Mouse (Mus musculus) left cerebral cortex, adult 9 months (tissue): ENCODE measurements around the gene Apol8.
"Not testable (repeated sequence)": the region's sequence is repeated elsewhere in the genome, so short reads cannot be mapped to it uniquely, and the experiment has no call there.

Source experiments
- DNase-seq, 2 experiments: peaks; one replicate each; pipeline ENCODE4 v3.0.0; 2022; ENCODE audit warnings: low spot score in 2 of 2

Gene Apol8

DNA sequence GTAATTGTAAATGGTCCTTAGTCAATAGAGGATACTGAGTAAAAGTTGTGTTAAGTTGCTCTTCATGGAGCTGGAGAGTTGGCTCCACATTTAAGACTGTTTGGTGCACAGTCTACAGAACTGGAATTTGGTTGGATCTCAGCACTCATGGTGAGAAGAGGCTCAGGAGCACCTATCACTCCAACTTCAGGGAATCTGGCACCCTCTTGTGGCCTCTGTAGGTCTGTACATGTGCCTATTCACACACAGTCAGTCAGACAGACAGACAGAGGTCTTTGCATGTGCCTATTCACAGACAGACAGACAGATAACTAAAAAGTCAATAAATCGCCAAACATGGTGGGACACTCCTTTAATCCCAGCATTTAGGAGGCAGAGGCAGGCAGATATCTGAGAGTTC lies 6.3 kb downstream of the Apol8 start:
- no peak for DNase-seq

DNA sequence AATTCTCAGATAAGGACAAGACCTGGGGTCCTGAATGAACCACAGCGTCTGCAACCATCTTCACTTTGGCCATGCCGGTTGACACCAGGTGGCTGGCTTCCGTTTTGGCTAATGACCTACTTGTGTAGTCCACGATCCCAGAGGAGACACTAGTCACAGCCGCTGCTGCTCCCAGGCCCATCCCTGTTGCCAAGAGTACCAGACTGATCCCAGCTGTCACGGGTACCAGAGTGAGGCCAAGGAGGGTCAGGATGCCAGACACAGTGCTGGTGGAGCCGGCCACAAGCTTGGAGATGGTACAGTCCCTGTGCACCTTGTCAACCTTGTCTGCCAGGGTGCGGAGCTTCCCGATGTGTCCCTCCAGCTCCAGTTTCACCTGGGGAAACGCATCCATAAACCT lies 7.1 kb downstream of the Apol8 start:
- no peak for DNase-seq

DNA sequence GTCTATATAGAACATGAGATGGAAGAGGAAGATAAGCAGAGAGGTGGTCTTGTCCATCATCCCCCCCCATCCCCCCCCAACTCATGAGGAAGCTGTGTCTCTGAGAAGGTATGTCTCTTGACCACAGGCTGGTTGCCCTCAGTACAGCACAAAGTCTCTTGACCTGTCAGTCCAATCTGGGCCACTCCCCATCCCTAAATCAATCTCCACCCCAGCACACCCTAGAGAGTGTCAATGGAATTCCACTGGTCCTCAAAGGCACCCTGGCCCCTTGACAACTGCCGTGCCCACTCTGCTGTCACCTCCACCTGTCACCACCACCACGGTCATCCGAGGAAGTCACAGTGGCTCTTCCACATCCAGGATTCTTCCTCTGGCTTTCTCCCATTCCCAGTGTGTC lies 8.4 kb downstream of the Apol8 start:
- DNase-seq, result no peak

DNA sequence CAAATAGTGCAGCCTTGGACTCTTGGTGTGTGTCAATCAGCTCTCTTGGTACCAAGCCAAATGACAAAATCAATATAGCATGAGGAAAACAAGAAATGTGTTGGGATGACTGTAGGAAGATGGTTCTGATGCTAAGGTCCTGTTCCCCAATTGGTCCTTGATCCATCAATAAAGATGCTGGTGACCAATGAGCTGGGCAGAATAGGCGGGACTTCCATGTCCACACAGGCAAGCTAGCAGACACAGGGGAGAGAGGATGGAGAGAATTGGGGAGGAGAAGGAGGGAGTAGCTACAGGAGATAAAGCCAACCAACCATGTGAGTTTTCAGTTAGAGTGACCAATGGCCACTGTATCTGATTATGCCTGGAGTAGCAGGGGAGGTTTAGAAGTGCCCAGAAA lies 10.5 kb downstream of the Apol8 start:
- no peak for DNase-seq

DNA sequence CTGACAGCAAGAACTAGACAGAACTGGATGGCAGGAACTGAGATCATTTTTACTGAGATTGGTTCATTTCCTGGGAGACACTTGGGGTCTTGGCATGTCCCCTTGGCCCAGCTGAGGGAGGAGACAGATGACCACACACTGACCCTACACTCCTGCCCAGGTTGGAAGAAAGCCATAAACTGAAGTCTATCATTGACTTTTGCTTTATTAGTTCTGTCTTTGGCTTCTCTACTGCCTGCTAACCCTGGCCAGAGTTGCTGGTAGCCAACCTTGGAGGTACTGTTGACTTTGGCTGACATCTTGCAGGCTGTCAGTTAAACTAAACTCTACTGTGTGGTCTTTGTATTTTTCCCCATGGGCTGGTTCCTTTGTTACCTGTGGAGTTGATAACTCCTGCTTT lies 11.7 kb downstream of the Apol8 start:
- no peak for DNase-seq

DNA sequence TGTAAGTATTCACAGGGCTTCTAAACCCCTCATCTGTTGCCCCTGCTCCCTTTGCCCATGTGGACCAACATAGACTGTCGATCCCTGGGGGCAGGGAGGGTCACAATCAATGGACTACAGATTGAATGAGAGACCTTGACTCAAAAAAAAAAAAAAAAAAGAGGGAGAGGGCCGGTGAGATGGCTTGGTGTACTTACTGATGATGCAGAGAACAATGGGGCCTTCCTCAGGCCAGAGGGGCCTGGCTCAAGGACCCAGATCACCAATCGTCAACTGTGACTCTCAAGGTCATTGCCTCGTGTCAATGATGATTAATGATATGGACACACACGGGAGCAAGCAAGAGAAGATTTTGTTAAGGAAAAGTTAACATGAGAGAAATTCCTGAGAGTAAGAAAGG lies 12.2 kb downstream of the Apol8 start:
- no peak for DNase-seq

DNA sequence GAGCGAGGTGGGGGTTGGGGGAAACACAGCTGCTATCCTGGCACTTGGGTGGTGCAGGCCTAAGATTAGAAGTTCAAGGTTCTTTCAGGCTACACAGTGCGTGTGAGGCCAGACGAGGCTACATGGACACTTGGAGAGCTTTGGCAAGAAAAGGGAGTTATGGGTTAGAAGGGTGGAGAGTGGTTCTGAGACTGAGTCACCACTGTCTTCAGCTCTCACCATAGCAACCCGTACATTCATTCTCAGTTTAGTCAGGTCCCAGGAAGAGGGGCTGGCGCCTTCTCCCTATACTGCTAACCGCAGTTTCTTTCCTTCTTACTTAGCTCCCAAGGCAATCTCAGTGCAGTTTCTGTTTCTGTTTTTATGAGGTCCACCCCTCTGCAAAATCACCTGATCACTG lies 15.2 kb downstream of the Apol8 start:
- not testable (repeated sequence) for DNase-seq

- DNase-seq, result no peak
Measured at GRCm38 (mm10) chr15:77740511-77741297, 16.1 kb downstream of the Apol8 start.

- not testable (repeated sequence) for DNase-seq
Measured at GRCm38 (mm10) chr15:77733903-77734302, 22.9 kb downstream of the Apol8 start.

DNA sequence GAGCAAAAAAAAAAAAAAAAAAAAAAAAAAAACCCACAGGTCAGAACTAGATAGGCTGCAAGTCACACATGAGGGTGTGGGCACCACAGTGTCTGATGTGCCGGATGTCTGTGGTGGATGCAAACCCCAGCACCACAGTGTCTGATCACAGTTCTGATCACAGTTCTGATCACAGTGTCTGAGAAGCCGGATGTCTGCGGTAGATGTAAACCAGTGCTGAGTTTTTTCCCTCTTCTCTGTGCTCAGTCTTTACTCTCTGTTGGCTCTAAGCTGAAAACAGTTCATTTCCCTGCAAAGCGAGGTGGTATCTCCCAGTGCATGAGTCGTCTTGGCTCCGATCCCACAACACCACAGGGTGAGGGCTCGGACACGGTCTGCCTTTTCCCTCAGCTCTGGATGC lies 23.4 kb downstream of the Apol8 start:
- not testable (repeated sequence) for DNase-seq

- not testable (repeated sequence) for DNase-seq
Measured at GRCm38 (mm10) chr15:77732851-77733250, 24.0 kb downstream of the Apol8 start.

DNA sequence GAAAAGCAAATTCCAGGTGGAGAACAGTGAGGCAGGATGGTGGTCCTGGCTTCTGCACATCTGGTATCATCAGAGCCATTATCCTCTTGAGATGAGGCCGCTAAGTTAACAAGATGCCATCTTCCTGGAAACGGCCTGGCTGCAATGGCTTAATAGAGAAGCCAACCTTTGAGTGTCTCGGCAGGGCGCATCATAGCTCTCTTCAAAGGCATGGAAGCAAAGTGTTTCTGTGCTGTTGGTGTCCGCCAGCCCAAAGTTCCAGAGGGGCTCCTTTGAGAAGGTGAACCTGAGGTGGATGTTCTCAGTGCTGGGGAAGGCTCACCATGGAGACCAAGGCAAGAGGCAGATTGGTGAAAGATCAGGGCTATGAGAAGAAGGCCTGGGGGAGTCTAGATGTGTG lies 25.2 kb downstream of the Apol8 start:
- no peak for DNase-seq

GRCm38 (mm10) chr15:77728739-77729138 lies 28.1 kb downstream of the Apol8 start, which contains the start of gene Apol9b:
Apol9b (plus strand) TSS chr15:77729039.
- not testable (repeated sequence) for DNase-seq

DNA sequence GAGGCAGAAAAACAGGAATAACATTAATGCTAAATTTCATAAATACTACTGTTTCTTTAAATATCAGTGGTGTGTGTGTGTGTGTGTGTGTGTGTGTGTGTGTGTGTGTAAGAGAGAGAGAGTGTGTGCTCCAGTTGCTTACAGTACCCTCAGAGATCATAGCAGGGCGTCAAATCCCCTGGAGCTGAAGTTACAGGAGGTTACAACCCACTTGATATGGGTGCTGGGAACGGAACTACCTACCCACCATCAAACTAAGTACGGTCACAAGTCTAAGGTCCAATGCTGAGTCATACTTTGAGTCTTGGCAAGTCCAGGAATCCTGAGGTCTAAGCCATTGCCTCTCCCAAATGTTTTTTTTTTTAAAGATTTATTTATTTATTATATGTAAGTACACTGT lies 29.1 kb downstream of the Apol8 start:
- not testable (repeated sequence) for DNase-seq

DNA sequence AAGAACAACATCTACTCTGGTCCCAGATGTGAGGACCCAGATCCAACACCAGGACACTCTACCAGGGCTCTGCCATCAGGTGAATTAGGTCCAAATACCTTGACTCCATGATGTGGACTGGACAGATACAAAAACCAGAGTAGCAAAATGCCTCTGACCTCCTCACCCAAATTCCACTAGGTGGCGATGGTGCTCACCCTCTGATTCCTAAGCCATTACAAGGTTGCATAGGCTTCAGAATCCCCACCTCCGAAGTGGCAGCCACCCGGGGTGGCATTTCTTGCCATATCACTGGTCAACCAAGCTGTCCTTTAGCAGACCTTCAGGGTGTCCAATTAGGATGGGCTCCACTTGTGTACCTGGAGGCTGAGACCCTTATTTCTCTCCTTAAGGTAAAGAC lies 29.7 kb downstream of the Apol8 start:
- not testable (repeated sequence) for DNase-seq

GRCm38 (mm10) chr15:77725393-77726020 lies 31.3 kb downstream of the Apol8 start:
- DNase-seq, result not testable (repeated sequence)

GRCm38 (mm10) chr15:77724208-77724911 lies 32.4 kb downstream of the Apol8 start:
- not testable (repeated sequence) for DNase-seq

- not testable (repeated sequence) for DNase-seq
Measured at GRCm38 (mm10) chr15:77721509-77721908, 35.3 kb downstream of the Apol8 start.

DNA sequence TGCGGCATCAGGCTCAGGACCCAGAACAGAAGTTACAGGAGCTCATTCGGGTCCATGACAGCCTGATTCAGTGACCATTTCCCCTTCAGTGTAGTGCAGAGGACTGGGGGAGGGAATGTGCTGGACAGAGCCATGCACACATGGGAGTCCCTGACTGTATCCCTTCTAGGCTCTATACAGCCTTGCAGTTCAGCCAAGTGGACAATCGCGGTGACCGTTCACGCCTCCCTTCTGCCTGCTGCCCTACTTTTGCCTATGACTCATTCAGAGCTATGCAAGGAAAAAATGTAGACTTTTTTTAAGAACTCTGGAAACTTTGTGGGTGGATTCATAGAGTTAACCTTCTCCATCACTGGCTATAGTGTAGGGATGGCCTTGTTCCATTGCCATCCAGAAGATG lies 38.6 kb downstream of the Apol8 start:
- not testable (repeated sequence) for DNase-seq

DNA sequence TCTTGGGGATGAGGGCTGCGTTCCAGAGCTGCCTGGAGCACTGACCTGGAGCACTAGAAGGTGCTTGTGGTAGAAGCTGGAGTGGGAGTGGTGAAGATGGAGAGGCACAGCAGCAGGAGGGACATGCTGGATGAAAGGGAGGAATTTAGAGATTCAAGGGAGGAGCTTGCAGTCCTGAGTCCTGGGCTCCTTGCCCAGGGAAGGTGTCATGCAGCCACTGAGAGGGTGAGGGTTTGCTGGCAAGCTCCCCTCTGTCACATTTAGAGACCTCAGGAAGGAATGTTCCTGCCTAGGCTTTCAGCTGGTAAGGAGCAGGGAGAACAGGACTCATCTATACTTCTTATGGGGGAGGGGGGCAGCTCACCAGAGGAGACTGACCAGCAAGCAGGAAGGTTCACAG lies 47.9 kb downstream of the Apol8 start:
- not testable (repeated sequence) for DNase-seq

- DNase-seq, result not testable (repeated sequence)
Measured at GRCm38 (mm10) chr15:77705306-77705705, 51.5 kb downstream of the Apol8 start.

GRCm38 (mm10) chr15:77698656-77699055 lies 58.1 kb downstream of the Apol8 start, which contains the start of gene Apol7e:
Apol7e (plus strand) TSS chr15:77698857.
- DNase-seq, result not testable (repeated sequence)
